In the genomic region with DNA sequence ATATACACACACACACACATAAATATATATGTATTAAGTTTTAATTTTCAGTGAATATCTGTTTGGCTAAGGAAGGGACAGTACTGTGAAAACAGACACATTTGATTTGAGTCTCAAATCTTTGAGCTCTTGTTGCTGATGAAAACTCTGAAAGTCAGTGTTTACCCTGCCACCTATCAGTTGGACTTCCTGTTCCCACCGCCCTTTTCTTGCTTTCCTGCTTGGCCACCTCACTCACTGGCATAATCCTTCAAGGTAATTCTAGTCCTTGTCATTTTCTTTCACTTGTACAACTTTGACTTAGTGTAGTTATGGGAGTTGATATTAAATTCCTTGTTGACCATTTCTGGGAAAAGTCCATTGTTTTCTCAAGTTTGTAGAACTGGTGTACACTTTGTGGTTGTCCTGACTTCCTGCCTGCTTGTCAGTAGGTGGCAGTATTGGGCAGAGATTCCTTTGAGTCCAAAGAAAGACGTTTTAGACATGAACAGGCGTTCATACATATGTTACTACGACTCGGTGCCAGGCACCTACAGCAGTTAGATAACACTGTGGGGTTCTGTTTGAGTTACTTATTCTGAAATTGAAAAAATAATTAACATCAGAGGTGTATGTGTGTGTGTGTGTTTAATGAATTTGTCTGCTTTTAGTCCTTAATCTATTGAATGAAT, we compare ENCODE assay signal across 9 mouse cellular contexts.
DNase-seq lines count a peak whose midpoint lies in the region; ATAC-seq lines count a peak whose summit lies in the region.
"Had no signal": no experiment of that assay in that cellular context is flagged by ENCODE, and none has a peak within 500 bp of the region (broad histone marks: within the 10 kb centered on the region; RNA-seq: fewer than 3 reads in every experiment).

No protein-coding gene starts in this region.

- no peak overlapping the region for H3K27ac ChIP-seq in forebrain, embryonic 15.5 days (replicated peaks)
- no peak overlapping the region for H3K27ac ChIP-seq in limb, embryonic 13.5 days
- H3K27ac ChIP-seq in midbrain, embryonic 16.5 days (ENCODE audit: low read length): no peak overlapping the region
- H3K27ac ChIP-seq: liver, embryonic 15.5 days had no signal

- no peaks in the 10 kb centered on the region for H3K9me3 ChIP-seq in forebrain, embryonic 15.5 days
- H3K9me3 ChIP-seq in limb, embryonic 13.5 days: no peaks in the 10 kb centered on the region
- H3K9me3 ChIP-seq in midbrain, embryonic 16.5 days (replicated peaks; ENCODE audit: control insufficient read depth, low read length, poor library complexity, severe bottlenecking): no peaks in the 10 kb centered on the region
- H3K9me3 ChIP-seq: liver, embryonic 15.5 days had no signal

- peak; percentile 28 for DNase-seq in heart, adult 8-10 months (ENCODE audit: low spot score)
- no peak for DNase-seq in heart, postnatal 25 days (ENCODE audit: low spot score)
- peak; percentile 82 for DNase-seq in brain, adult 2 months (ENCODE audit: low read depth, low spot score)
- DNase-seq in kidney, adult 9 months: peak; percentile 79
- DNase-seq in yolk sac, embryonic 10.5 days (ENCODE audit: low spot score): peak; percentile 67

- WGBS in forebrain, embryonic 15.5 days: 36% methylated on average over 5 of the region's 5 CpGs
- 34% methylated on average over 5 of the region's 5 CpGs for WGBS in limb, embryonic 13.5 days
- 33% methylated on average over 5 of the region's 5 CpGs for WGBS in midbrain, embryonic 16.5 days

- no peaks in the 10 kb centered on the region for H3K36me3 ChIP-seq in forebrain, embryonic 15.5 days
- no peaks in the 10 kb centered on the region for H3K36me3 ChIP-seq in limb, embryonic 13.5 days
- H3K36me3 ChIP-seq in midbrain, embryonic 16.5 days (ENCODE audit: control insufficient read depth, insufficient read depth, low read length): no peaks in the 10 kb centered on the region
- H3K36me3 ChIP-seq: liver, embryonic 15.5 days had no signal

- no peak overlapping the region for H3K4me3 ChIP-seq in forebrain, embryonic 15.5 days
- H3K4me3 ChIP-seq in limb, embryonic 13.5 days: no peak overlapping the region
- H3K4me3 ChIP-seq in midbrain, embryonic 16.5 days (ENCODE audit: low read depth, low read length): no peak overlapping the region
- H3K4me3 ChIP-seq: liver, embryonic 15.5 days had no signal

- no peak overlapping the region for H3K9ac ChIP-seq in forebrain, embryonic 15.5 days (replicated peaks)
- H3K9ac ChIP-seq in limb, embryonic 13.5 days: no peak overlapping the region
- H3K9ac ChIP-seq in midbrain, embryonic 16.5 days (ENCODE audit: low read depth, low read length): no peak overlapping the region
- H3K9ac ChIP-seq: liver, embryonic 15.5 days had no signal

- intact Hi-C loops in heart, postnatal 25 days (cut with DNase I): loop anchor here (1.0 kb wide), 1 partner anchor 76 kb away; no protein-coding TSS in a partner anchor

- no peaks in the 10 kb centered on the region for H3K4me1 ChIP-seq in forebrain, embryonic 15.5 days
- no peaks in the 10 kb centered on the region for H3K4me1 ChIP-seq in limb, embryonic 13.5 days
- no peaks in the 10 kb centered on the region for H3K4me1 ChIP-seq in midbrain, embryonic 16.5 days (ENCODE audit: control insufficient read depth, insufficient read depth, low read length)
- H3K4me1 ChIP-seq: liver, embryonic 15.5 days had no signal

- H3K27me3 ChIP-seq in forebrain, embryonic 15.5 days: no peaks in the 10 kb centered on the region
- H3K27me3 ChIP-seq in limb, embryonic 13.5 days: no peaks in the 10 kb centered on the region
- H3K27me3 ChIP-seq in midbrain, embryonic 16.5 days (ENCODE audit: control insufficient read depth, insufficient read depth, low read depth, low read length): no peaks in the 10 kb centered on the region
- H3K27me3 ChIP-seq: liver, embryonic 15.5 days had no signal

- ATAC-seq in forebrain, embryonic 15.5 days (replicated peaks): peak; percentile 81
- peak; percentile 59; the same call in 1 of the 2 replicates for ATAC-seq in limb, embryonic 13.5 days (ENCODE audit: low FRiP score, low read depth)
- peak; percentile 62 for ATAC-seq in midbrain, embryonic 16.5 days

- no peak overlapping the region for H3K4me2 ChIP-seq in forebrain, embryonic 15.5 days (replicated peaks)
- H3K4me2 ChIP-seq in limb, embryonic 13.5 days (replicated peaks): no peak overlapping the region
- H3K4me2 ChIP-seq in midbrain, embryonic 16.5 days (ENCODE audit: low read length): no peak overlapping the region
- H3K4me2 ChIP-seq: liver, embryonic 15.5 days had no signal
